Mouse (Mus musculus) liver, adult 2 months (tissue): ENCODE data around the gene Fam173b.

Experiments used
- CTCF ChIP-seq: fragments of 200-500 bp; IDR thresholded peaks from 2 replicates; pipeline ENCODE4 v1.5.1; 2011; ENCODE audit warnings: low read depth, low read length, control low read depth
- POLR2A ChIP-seq: fragments of 200-500 bp; IDR thresholded peaks from 2 replicates; pipeline ENCODE4 v1.6.1; 2011; ENCODE audit warnings: low read length, control low read depth; ENCODE audit not compliant: insufficient read depth; ENCODE audit errors: extremely low read depth

DNA sequence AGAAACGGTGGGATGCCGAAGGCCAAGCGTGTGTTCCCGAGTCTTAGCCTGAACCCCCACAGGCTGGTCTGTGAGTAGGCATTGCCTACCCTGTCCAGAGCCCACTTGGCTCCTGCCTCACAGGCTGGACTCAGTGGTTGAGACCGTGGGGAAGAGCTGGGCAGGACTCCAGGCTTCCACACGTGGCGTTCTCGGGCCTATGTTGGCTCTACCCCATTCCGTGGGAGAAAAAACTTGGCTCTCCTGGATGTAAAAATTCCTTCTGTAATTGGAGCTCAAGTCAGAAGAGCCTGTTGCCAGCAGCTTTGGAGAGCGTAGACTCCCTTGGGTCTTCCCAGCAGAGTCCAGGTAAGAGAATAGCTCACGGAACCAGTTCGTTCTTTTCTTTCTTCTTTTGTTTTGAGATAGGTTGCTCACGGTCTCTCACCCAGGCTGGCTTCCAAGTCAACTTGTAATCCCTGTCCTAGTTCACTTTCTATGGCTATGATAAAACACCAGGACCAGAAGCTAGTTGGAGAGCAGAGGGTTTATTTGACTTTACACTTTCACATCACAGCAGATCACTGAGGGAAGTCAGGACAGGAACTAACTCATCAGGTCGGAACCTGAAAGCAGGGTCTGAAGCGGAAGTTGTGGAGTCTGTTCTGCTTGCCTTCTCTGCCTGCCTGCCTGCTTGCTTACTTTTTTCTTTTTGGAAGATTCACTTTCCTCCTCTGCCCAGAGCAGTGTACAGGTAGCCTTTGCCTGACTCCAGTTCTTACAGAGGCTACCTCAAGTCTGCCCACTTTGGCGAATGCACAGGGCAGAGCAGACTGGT is 29.5 kb upstream of the Fam173b start:
- TF ChIP-seq CTCF, result no peak
- no peak for TF ChIP-seq POLR2A
